Mouse (Mus musculus): ENCODE results near the gene Aifm2.

DNA sequence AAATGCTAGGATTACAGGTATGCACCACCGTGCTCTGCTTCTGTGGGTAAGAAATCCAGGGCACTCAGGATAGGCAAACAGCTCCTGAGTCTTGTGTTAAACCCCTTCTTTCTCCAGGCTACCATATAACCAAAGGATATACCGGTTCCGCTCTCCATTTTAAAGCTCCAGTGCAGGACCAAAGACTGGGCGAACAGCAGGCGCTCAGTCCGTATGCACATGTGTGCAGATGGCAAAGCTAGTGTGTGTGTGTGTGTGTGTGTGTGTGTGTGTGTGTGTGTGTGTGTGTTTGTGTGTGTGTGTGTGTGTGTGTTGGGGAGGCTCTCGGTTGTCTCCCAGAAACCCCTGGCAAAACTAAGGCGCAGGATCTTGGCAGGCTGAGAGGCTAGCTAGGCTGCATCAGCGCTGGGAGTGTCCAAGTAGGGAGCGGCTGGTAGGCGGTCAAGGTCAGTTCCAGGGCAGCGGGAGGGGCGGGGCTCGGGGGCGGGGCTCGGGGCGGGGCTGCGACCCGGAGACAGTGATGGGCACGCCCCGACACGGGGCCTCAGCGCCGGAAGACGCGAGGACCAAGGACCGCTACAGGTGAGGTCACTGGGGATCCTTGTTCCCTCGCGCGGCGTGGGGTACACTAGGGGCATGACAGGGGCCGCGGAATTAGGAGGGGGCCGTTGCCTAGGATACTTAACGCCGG is at the start of gene Aifm2:
- TF ChIP-seq POLR2A (IDR thresholded peaks at IDR 0.05; ENCODE audit: low read depth, low read length) = peak; percentile 66
- TF ChIP-seq CTCF (conservative IDR thresholded peaks at IDR 0.05 in 1 of 2, IDR thresholded peaks at IDR 0.05 in 1 of 2; ENCODE audit: low read depth in 2 of 2, low read length in 2 of 2) = no peak
- no peak for TF ChIP-seq USF1 (IDR thresholded peaks at IDR 0.05; ENCODE audit: low read depth, low read length)
- TF ChIP-seq ZKSCAN1 (IDR thresholded peaks at IDR 0.05; ENCODE audit: borderline replicate concordance, low read depth, low read length) = no peak
- no peak for TF ChIP-seq ZNF384 (IDR thresholded peaks at IDR 0.05; ENCODE audit: low read depth, low read length)
- TF ChIP-seq UBTF (IDR thresholded peaks at IDR 0.05; ENCODE audit: low read depth, low read length) = no peak
- TF ChIP-seq ZC3H11A (IDR thresholded peaks at IDR 0.05; ENCODE audit: low read depth, low read length) = no peak
- no peak for TF ChIP-seq EP300 (IDR thresholded peaks at IDR 0.05; ENCODE audit: low read length)
- TF ChIP-seq POLR2AphosphoS2 (IDR thresholded peaks at IDR 0.05; ENCODE audit: low read depth, low read length) = no peak
- TF ChIP-seq KAT2A (IDR thresholded peaks at IDR 0.05; ENCODE audit: insufficient replicate concordance, low read length) = no peak
- TF ChIP-seq USF2 (conservative IDR thresholded peaks at IDR 0.05; ENCODE audit: low read depth, low read length) = no peak
- TF ChIP-seq MAX (IDR thresholded peaks at IDR 0.05; ENCODE audit: low read length) = no peak; the same call in 1 of the 2 replicates
- TF ChIP-seq CHD2 (IDR thresholded peaks at IDR 0.05; ENCODE audit: low read length) = no peak

Measured in CH12.LX (cell line).